Mouse (Mus musculus): ENCODE results near the gene Ifit3b.
"Not testable (repeated sequence)": the region's sequence is repeated elsewhere in the genome, so short reads cannot be mapped to it uniquely, and the experiment has no call there.

- TF ChIP-seq EP300 (optimal IDR thresholded peaks at IDR 0.05); CTCF (IDR thresholded peaks at IDR 0.05; ENCODE audit: low read depth): not testable (repeated sequence)
These were observed 4.7 kb downstream of the Ifit3b start for GRCm38 (mm10) chr19:34612243-34613001.
